Mouse (Mus musculus) intestine, embryonic 14.5 days (tissue): ENCODE measurements around the gene Tbcel. TPM values are rescaled to one million over a fixed set of nuclear protein-coding genes. Genes with fewer than 3 reads are reported as not detected.
A peak's percentile ranks its signal among the peaks of the same experiment; 100 is the strongest.

Experiments used
- ATAC-seq: fragments of 200-750 bp; cut with Nextera tagmentation; replicated peaks from 2 replicates; pipeline ENCODE4 v1.8.0; 2017; ENCODE audit warnings: low read depth, moderate number of reproducible peaks, moderate TSS enrichment, moderate library complexity; ENCODE audit not compliant: low FRiP score, low TSS enrichment
- DNase-seq: peaks from one replicate; pipeline ENCODE4 v3.0.0-alpha.2; 2018; ENCODE audit warnings: low spot score
- H3K27ac ChIP-seq: fragments of 300-500 bp; sonication (generic); 2 replicates; pipeline ENCODE4 v1.5.1; 2014; ENCODE audit warnings: low read depth, mild to moderate bottlenecking, control low read depth
- H3K27me3 ChIP-seq: fragments of 300-500 bp; sonication (generic); replicated peaks from 2 replicates; pipeline ENCODE4 v1.6.1; 2014; ENCODE audit warnings: low read length, control low read depth; ENCODE audit not compliant: control insufficient read depth, insufficient read depth
- H3K36me3 ChIP-seq: fragments of 300-500 bp; sonication (generic); 2 replicates; pipeline ENCODE4 v1.6.1; 2014; ENCODE audit warnings: low read length, control low read depth; ENCODE audit not compliant: control insufficient read depth, insufficient read depth
- H3K4me1 ChIP-seq: fragments of 300-500 bp; sonication (generic); replicated peaks from 2 replicates; pipeline ENCODE4 v1.6.1; 2014; ENCODE audit warnings: low read length, control low read depth, mixed read lengths; ENCODE audit not compliant: control insufficient read depth, insufficient read depth
- H3K4me2 ChIP-seq: fragments of 300-500 bp; sonication (generic); 2 replicates; pipeline ENCODE4 v1.6.1; 2014; ENCODE audit warnings: low read length
- H3K4me3 ChIP-seq: fragments of 300-500 bp; sonication (generic); 2 replicates; pipeline ENCODE4 v1.5.1; 2014; ENCODE audit warnings: low read depth, low read length, control low read depth, mixed read lengths
- H3K9ac ChIP-seq: fragments of 300-500 bp; sonication (generic); 2 replicates; pipeline ENCODE4 v1.6.1; 2014; ENCODE audit warnings: mild to moderate bottlenecking, low read length
- H3K9me3 ChIP-seq: fragments of 300-500 bp; sonication (generic); 2 replicates; pipeline ENCODE4 v1.6.1; 2016; ENCODE audit warnings: low read length, control low read depth; ENCODE audit not compliant: control insufficient read depth
- WGBS: fragments of 180-500 bp; shearing (Covaris S2); extraction: QIAGEN DNeasy Blood & Tissue Kit; methylation state at CpG from one replicate; pipeline ENCODE4 v1.1.7; 2014; 5-methylcytosine and 5-hydroxymethylcytosine counted together
- polyA plus RNA-seq: library from polyadenylated mRNA; unstranded; fragments of >200 nt; fragmentation: Nextera tagmentation; extraction: Ambion mirVana; gene quantifications from 2 replicates; pipeline ENCODE4 v1.2.1, GENCODE M21; 2014

Tbcel gene
- polyA plus RNA-seq, 1 experiment from 2014 or later = 5.9 TPM

DNA sequence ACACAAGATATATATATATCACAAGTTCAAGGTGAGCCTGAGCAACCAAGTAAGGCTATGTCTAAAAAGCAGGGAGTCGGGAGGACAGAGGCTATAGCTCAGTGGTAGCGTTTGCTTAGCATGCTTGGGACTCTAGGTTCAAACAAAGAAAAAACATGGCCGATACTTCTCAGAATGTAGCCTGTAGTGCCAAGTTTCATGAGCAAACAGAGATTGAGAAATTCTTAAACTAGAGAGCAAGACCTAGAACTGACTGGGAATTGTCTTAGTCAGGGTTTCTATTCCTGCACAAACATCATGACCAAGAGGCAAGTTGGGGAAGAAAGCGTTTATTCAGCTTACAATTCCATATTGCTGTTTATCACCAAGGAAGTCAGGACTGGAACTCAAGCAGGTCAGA, 31.4 kb downstream of the Tbcel start:
- Histone ChIP-seq H3K4me2 (no peak overlapping the region), H3K9me3 (no peaks in the 10 kb centered on the region), H3K36me3 (no peaks in the 10 kb centered on the region), H3K9ac (no peak overlapping the region), H3K4me1 (peaks cover 4% of the 10 kb centered on the region), H3K27me3 (no peaks in the 10 kb centered on the region), H3K4me3 (no peak overlapping the region), H3K27ac (no peak overlapping the region)
- ATAC-seq = no peak
- WGBS = 79% methylated on average over 4 of the region's 4 CpGs
- no peak for DNase-seq

DNA sequence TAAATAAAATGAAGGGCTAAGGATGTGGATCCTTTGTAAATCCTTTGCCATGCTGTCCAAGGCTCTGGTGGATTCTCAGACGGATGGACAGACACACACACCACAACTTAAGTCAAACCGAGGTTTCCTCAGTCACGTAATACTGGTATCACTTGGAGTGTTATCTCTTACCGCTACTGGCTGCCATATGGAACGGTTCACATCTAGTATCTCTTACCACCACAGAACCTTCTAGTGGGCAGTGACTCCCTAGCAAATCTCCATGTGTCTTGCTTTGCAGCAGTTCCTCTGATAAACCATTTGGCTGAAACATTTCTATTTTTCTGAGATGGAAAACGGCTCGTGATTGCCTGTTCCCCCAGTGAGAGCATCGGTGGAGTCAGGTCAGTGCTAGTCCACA, 33.4 kb downstream of the Tbcel start:
- Histone ChIP-seq H3K27me3 (no peaks in the 10 kb centered on the region), H3K4me3 (no peak overlapping the region), H3K4me1 (peaks cover 9% of the 10 kb centered on the region), H3K9me3 (no peaks in the 10 kb centered on the region), H3K27ac (no peak overlapping the region), H3K4me2 (no peak overlapping the region), H3K36me3 (0 out of 2 replicates have a peak, but pooled peaks cover 4% of the 10 kb centered on the region), H3K9ac (no peak overlapping the region)
- DNase-seq = no peak
- 74% methylated on average over 8 of the region's 8 CpGs for WGBS
- no peak for ATAC-seq

GRCm38 (mm10) chr9:42471921-42472747, 35.5 kb downstream of the Tbcel start:
- DNase-seq = peak; percentile 90
- Histone ChIP-seq H3K9ac (peak overlapping the region; percentile 81), H3K4me3 (peak overlapping the region; percentile 80), H3K36me3 (0 out of 2 replicates have a peak, but pooled peaks cover 6% of the 10 kb centered on the region), H3K9me3 (no peaks in the 10 kb centered on the region), H3K4me2 (peak overlapping the region; percentile 87), H3K4me1 (peaks cover 9% of the 10 kb centered on the region), H3K27ac (peak overlapping the region; percentile 57), H3K27me3 (no peaks in the 10 kb centered on the region)
- ATAC-seq = peak; percentile 96
- 7% methylated on average over 48 of the region's 49 CpGs for WGBS

DNA sequence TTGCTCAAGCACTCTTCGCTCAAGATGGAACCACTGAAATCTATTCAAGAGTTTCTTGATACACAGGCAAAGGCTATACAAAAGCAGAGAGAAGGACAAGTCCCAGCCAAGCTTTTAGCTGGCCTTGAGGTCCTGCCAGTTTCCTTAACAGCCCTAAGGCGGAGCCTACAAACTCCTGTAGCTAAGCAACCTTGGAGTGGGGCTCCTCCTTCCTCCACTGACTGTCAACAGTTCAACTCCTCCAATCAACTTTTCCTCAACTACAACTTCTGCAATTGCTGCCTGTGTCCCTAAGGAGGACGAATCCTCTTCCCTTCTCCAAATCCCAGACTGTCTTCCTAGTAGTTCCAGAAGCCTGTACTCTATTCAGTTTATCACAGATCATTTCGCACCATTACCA, 36.4 kb downstream of the Tbcel start:
- 0 out of 2 replicates have a peak, but pooled peaks cover 6% of the 10 kb centered on the region for H3K36me3 ChIP-seq
- peak overlapping the region; percentile 57; the same call in 1 of the 2 replicates for H3K27ac ChIP-seq
- no peak for ATAC-seq
- peak overlapping the region; percentile 80 for H3K4me3 ChIP-seq
- peaks cover 9% of the 10 kb centered on the region for H3K4me1 ChIP-seq
- 43% methylated on average over 4 of the region's 4 CpGs for WGBS
- peak overlapping the region; percentile 87 for H3K4me2 ChIP-seq
- H3K27me3 ChIP-seq = no peaks in the 10 kb centered on the region
- DNase-seq = no peak
- no peaks in the 10 kb centered on the region for H3K9me3 ChIP-seq
- peak overlapping the region; percentile 81 for H3K9ac ChIP-seq

DNA sequence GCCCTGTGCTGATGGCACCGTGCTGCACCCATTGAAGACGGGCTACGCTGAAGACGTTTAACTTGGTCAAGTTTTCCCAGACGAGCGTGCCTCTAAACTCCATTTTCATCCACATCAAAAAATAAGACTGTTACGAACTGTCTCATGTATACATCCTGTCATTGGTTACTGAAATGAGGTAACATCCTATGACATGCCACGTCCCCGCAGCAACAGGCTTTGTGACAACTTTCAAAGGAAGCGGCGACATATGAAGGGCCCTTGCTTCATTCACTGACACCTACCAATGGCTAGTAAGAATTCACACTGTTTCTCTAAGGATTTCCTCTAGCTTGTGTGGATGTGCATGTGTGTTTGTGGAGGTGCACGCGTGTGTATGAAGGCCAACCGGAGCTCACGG, 38.3 kb downstream of the Tbcel start:
- no peak overlapping the region for H3K27ac ChIP-seq
- 0 out of 2 replicates have a peak, but pooled peaks cover 6% of the 10 kb centered on the region for H3K36me3 ChIP-seq
- DNase-seq (no peak), ATAC-seq (no peak)
- H3K9me3 ChIP-seq = no peaks in the 10 kb centered on the region
- WGBS = 95% methylated on average over 15 of the region's 15 CpGs
- H3K4me2 ChIP-seq = no peak overlapping the region
- peaks cover 9% of the 10 kb centered on the region for H3K4me1 ChIP-seq
- no peak overlapping the region for H3K9ac ChIP-seq
- H3K4me3 ChIP-seq = no peak overlapping the region
- H3K27me3 ChIP-seq = no peaks in the 10 kb centered on the region

DNA sequence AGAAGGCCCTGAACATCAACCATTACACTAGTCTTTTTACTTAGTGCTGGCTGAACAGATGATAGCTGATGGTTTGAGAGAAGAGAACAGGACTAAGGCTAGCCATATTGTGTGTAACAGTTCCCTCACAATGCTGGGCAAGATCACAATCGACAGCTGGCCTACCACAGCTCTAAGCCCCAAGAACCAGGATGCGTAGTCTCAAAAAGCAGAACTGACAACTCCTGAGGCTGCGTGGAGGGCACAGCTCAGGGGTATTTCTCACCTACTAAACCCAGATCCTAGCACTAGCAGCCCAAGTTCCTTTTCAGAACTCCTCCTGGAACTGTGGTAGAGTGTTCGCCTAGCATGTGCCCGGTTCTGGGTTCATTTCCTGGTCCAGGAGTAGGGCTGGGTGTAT, 39.2 kb downstream of the Tbcel start:
- Histone ChIP-seq H3K4me3 (no peak overlapping the region), H3K9ac (no peak overlapping the region), H3K4me1 (peaks cover 9% of the 10 kb centered on the region), H3K27me3 (no peaks in the 10 kb centered on the region), H3K27ac (no peak overlapping the region), H3K36me3 (0 out of 2 replicates have a peak, but pooled peaks cover 6% of the 10 kb centered on the region), H3K9me3 (no peaks in the 10 kb centered on the region), H3K4me2 (no peak overlapping the region)
- no peak for ATAC-seq
- DNase-seq = no peak
- WGBS = 87% methylated on average over 5 of the region's 5 CpGs

GRCm38 (mm10) chr9:42467116-42467815, 40.3 kb downstream of the Tbcel start:
- H3K9ac ChIP-seq = no peak overlapping the region
- DNase-seq = no peak
- ATAC-seq = no peak

GRCm38 (mm10) chr9:42465661-42466091, 41.9 kb downstream of the Tbcel start:
- DNase-seq (no peak), ATAC-seq (no peak)
- 56% methylated on average over 5 of the region's 5 CpGs for WGBS
- Histone ChIP-seq H3K4me2 (no peak overlapping the region), H3K27me3 (no peaks in the 10 kb centered on the region), H3K9me3 (no peaks in the 10 kb centered on the region), H3K9ac (no peak overlapping the region), H3K36me3 (0 out of 2 replicates have a peak, but pooled peaks cover 6% of the 10 kb centered on the region), H3K4me1 (peaks cover 5% of the 10 kb centered on the region), H3K27ac (no peak overlapping the region), H3K4me3 (no peak overlapping the region)

More at GRCm38 (mm10) chr9:42467116-42467815, 40.3 kb downstream of the Tbcel start:
- Histone ChIP-seq H3K4me1 (peaks cover 9% of the 10 kb centered on the region), H3K27ac (no peak overlapping the region), H3K4me2 (peak overlapping the region; percentile 3; the same call in 1 of the 2 replicates), H3K36me3 (0 out of 2 replicates have a peak, but pooled peaks cover 6% of the 10 kb centered on the region), H3K27me3 (no peaks in the 10 kb centered on the region), H3K4me3 (no peak overlapping the region), H3K9me3 (no peaks in the 10 kb centered on the region)
- WGBS = 44% methylated on average over 12 of the region's 12 CpGs
